Mouse (Mus musculus): ENCODE measurements around the gene Jmy. TPM values are rescaled to one million over a fixed set of nuclear protein-coding genes. Genes with fewer than 3 reads are reported as not detected.

The Jmy gene
- total RNA-seq, 2 experiments from 2014 or later = 42.9 to 43.0 TPM

- DNase-seq (ENCODE audit: low spot score in 2 of 2) = no peak
Observed at GRCm38 (mm10) chr13:93381301-93381700, 118.3 kb downstream of the Jmy start.

DNA sequence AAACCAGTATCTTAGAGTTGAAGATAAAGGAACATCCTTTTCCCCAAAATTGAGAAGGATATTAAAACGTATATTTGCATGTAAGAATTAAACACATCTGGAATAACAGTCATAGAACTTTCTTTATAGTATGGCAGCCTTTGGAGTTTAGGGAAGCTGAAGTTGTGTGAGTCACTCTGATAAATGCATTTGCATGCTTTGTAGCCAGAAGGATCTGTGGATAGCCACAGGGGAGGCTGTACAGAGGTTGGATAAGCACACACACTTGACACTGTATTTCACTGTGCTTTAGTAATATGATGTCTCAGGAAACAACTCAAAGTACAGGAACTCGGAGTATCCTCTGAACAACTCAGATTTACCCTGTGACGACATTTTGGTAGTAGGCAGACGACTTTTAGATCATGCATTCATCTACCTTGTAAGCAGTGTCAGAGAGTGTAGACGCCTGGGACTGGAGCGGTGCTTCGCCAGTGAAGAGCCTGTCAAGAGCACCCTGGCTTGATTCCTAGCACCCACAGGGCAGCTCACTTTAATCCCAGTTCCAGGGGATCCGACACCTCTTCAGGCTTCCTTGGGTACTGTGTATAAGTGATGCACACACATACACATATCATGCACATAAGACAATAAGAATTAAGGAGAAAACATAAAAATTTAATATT, 119.1 kb downstream of the Jmy start:
- DNase-seq (ENCODE audit: low spot score in 2 of 2) = no peak

Other genes with a start within 250 kb of the Jmy start
- 10 to 100 TPM; 16.7 to 18.2 TPM for gene Homer1, start 200.2 kb downstream of the Jmy start, total RNA-seq (2021)
- 10 to 100 TPM in 1 of 2 experiments, 1 to 10 TPM in 1; 4.3 to 96.0 TPM for gene Bhmt, start 138.2 kb upstream of the Jmy start, total RNA-seq (2021)
- gene Bhmt2, start 174.5 kb upstream of the Jmy start, total RNA-seq (2021) = 10 to 100 TPM in 1 of 2 experiments, 1 to 10 TPM in 1; 3.4 to 11.9 TPM
- gene Dmgdh, start 174.6 kb upstream of the Jmy start, total RNA-seq (2021) = 10 to 100 TPM in 1 of 2 experiments, 1 to 10 TPM in 1; 2.2 to 14.3 TPM

All from adrenal gland, postnatal 4 days (tissue).